Mouse (Mus musculus) liver, adult 2 months (tissue): ENCODE data around the gene Dlgap4.

Experiments
- CTCF ChIP-seq: fragments of 200-500 bp; IDR thresholded peaks from 2 replicates; pipeline ENCODE4 v1.5.1; 2011; ENCODE audit warnings: low read depth, low read length, control low read depth
- POLR2A ChIP-seq: fragments of 200-500 bp; IDR thresholded peaks from 2 replicates; pipeline ENCODE4 v1.6.1; 2011; ENCODE audit warnings: low read length, control low read depth; ENCODE audit not compliant: insufficient read depth; ENCODE audit errors: extremely low read depth

GRCm38 (mm10) chr2:156788836-156789235 is 175.3 kb downstream of the Dlgap4 start:
- TF ChIP-seq CTCF = no peak
- no peak for TF ChIP-seq POLR2A
